Mouse (Mus musculus) liver, embryonic 12.5 days (tissue): ENCODE measurements around the gene Taok1. TPM values are rescaled to one million over a fixed set of nuclear protein-coding genes. Genes with fewer than 3 reads are reported as not detected.

Experiments
- ATAC-seq: fragments of 200-750 bp; cut with Nextera tagmentation; 2 replicates; pipeline ENCODE4 v1.8.0; 2017; ENCODE audit warnings: moderate number of reproducible peaks, mild to moderate bottlenecking, moderate library complexity
- H3K27ac ChIP-seq: fragments of 300-500 bp; sonication (generic); 2 replicates; pipeline ENCODE4 v1.5.1; 2016; ENCODE audit warnings: mild to moderate bottlenecking
- H3K27me3 ChIP-seq: fragments of 300-500 bp; sonication (generic); replicated peaks from 2 replicates; pipeline ENCODE4 v1.6.1; 2016; ENCODE audit warnings: mild to moderate bottlenecking, moderate library complexity
- H3K36me3 ChIP-seq: fragments of 300-500 bp; sonication (generic); 2 replicates; pipeline ENCODE4 v1.6.1; 2016; ENCODE audit warnings: mild to moderate bottlenecking, moderate library complexity
- H3K4me1 ChIP-seq: fragments of 300-500 bp; sonication (generic); 2 replicates; pipeline ENCODE4 v1.6.1; 2016
- H3K4me2 ChIP-seq: fragments of 300-500 bp; sonication (generic); 2 replicates; pipeline ENCODE4 v1.6.1; 2016; ENCODE audit warnings: mild to moderate bottlenecking, moderate library complexity
- H3K4me3 ChIP-seq: fragments of 300-500 bp; sonication (generic); 2 replicates; pipeline ENCODE4 v1.5.1; 2016; ENCODE audit warnings: mild to moderate bottlenecking, moderate library complexity
- H3K9ac ChIP-seq: fragments of 300-500 bp; sonication (generic); 2 replicates; pipeline ENCODE4 v1.6.1; 2016; ENCODE audit warnings: mild to moderate bottlenecking, moderate library complexity
- H3K9me3 ChIP-seq: fragments of 300-500 bp; sonication (generic); replicated peaks from 2 replicates; pipeline ENCODE4 v1.6.1; 2016; ENCODE audit warnings: mild to moderate bottlenecking, moderate library complexity
- WGBS: fragments of 180-500 bp; shearing (Covaris S2); methylation state at CpG from one replicate; pipeline ENCODE4 v1.1.7; 2016; ENCODE audit not compliant: insufficient replicate concordance; 5-methylcytosine and 5-hydroxymethylcytosine counted together
- polyA plus RNA-seq: library from polyadenylated mRNA; unstranded; fragments of >200 nt; fragmentation: Nextera tagmentation; extraction: Ambion mirVana; gene quantifications from 2 replicates; pipeline ENCODE4 v1.2.1, GENCODE M21; 2016

Taok1 gene
- polyA plus RNA-seq, 1 experiment from 2014 or later, result 6.1 TPM

DNA sequence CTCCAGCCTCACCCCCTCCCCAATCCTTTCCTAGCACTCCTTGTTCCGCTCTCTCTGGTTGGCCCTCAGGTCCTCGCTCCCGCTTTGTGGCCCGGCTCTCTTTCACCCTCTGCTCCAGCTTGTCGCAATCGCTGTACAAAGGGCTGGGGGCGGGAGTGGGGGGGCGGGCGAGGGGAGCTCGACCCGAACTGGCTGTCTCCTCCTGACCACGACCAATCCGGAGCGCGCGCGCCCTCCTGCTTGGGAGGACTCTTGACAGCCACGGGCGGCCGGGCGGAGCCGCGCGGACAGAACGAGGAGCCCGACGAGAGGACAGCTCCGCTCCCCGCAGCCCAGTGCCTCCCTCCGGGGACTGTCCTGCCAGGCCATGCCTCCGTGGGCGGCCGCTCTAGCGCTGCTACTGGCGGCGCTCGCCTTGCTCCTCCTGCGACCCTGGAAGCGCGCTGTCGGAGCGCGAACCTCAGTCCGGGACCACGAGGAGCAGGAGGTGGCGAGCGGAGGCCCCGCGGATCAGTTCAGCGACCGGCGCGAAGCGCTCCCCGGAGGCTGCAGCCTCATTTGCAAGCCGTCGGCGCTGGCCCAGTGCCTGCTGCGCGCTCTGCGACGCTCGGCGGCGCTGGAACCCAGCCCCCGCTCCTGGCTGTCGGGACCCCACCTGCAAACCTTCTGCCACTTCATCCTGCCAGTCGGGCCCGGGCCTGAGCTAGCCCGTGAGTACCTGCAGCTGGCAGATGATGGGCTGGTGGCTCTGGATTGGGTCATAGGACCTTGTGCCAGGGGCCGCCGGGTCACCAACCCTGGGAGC is 92.6 kb downstream of the Taok1 start, which contains the start of gene Abhd15:
TSS of gene Abhd15 (plus strand) at position 290 of the 805 bp plus-strand sequence.
- peak; percentile 51 for ATAC-seq
- Histone ChIP-seq H3K4me1 (peaks cover 62% of the 10 kb centered on the region), H3K9me3 (no peaks in the 10 kb centered on the region), H3K36me3 (no peaks in the 10 kb centered on the region), H3K4me3 (peak within 1 kb of the TSS; percentile 72), H3K4me2 (peak within 1 kb of the TSS; percentile 97), H3K9ac (peak within 1 kb of the TSS; percentile 74), H3K27ac (peak within 1 kb of the TSS; percentile 69), H3K27me3 (peaks cover 55% of the 10 kb centered on the region)
- under 1% methylated on average over 72 of the region's 72 CpGs for WGBS

GRCm38 (mm10) chr11:77514281-77514831 is 93.3 kb downstream of the Taok1 start:
- H3K4me3 ChIP-seq, result peak overlapping the region; percentile 72
- H3K9me3 ChIP-seq, result no peaks in the 10 kb centered on the region
- H3K4me1 ChIP-seq, result peaks cover 56% of the 10 kb centered on the region
- H3K9ac ChIP-seq, result peak overlapping the region; percentile 67
- peak overlapping the region; percentile 97 for H3K4me2 ChIP-seq
- peaks cover 53% of the 10 kb centered on the region for H3K27me3 ChIP-seq
- WGBS, result 3% methylated on average over 19 of the region's 19 CpGs
- no peaks in the 10 kb centered on the region for H3K36me3 ChIP-seq
- H3K27ac ChIP-seq, result peak overlapping the region; percentile 69
- ATAC-seq, result peak; percentile 53

DNA sequence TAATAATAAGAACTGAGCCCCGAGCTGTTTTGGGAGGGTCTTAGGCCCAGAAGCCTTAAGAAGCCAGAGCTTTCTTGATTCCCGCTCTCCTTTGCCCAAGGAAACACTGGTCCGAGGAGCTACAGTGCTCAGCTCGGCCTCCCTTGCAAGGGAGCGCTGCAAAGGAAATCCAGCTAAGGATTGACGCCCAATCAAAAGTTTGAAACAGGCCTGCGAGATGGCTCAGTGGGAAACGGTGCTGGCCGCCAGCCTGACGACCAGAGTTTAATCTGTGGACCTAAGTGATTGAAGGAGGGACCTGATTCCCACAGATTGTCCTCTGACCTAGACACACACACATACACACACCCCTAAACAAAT is 93.8 kb downstream of the Taok1 start:
- Histone ChIP-seq H3K4me2 (peak overlapping the region; percentile 97), H3K36me3 (no peaks in the 10 kb centered on the region), H3K9me3 (no peaks in the 10 kb centered on the region), H3K9ac (peak overlapping the region; percentile 74), H3K4me1 (peaks cover 54% of the 10 kb centered on the region), H3K4me3 (peak overlapping the region; percentile 72), H3K27ac (peak overlapping the region; percentile 50), H3K27me3 (peaks cover 47% of the 10 kb centered on the region)
- no peak for ATAC-seq
- WGBS, result 10% methylated on average over 10 of the region's 10 CpGs

DNA sequence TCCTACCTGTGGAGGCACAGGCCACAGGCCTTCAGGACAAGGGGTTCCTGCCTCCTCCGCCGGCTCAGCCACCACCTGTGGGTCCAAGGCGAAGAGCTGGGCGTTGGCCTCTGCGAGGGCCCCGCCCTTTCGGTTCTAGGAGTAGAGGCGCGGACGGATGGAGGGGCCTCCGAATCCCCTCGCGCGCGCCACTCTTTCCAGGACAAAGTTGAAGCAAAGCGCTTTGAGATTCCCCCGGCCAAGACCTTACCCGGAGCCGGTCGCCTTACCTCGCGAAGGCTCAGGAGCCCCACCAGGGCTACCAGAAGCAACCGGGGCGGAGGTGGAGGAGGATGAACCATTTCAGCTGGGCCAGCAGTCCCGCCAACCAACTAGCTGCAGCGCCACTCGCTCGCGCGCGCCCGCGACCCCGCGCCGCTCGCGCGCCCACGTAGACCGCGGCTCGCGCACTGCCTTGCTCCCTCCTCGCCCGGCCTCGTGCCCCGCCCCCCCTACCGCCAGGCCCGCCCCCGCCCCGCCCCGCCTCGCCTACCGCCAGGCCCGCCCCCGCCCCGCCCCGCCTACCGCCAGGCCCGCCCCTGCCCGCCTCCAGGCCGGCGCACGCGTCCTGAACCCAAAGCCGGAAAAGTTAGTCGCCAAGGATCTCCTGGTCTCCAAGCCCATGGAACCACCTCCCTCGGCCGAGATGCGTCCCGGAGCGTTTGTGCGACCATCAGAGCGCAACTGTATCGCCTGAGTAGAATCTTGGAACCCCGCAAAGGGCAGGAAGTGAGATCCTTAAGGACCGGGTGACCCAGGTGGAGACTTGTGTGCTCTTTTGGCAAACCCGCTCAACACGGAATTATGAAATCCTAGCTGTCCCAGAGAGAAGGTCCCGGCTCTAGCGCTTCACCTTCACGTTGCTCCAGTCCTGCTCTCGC is 94.5 kb downstream of the Taok1 start:
- peak overlapping the region; percentile 83 for H3K27ac ChIP-seq
- WGBS, result under 1% methylated on average over 65 of the region's 84 CpGs
- peaks cover 53% of the 10 kb centered on the region for H3K4me1 ChIP-seq

GRCm38 (mm10) chr11:77511336-77511735 is 96.3 kb downstream of the Taok1 start:
- H3K4me1 ChIP-seq, result peaks cover 46% of the 10 kb centered on the region
- no peak for ATAC-seq
- no peak overlapping the region for H3K27ac ChIP-seq
- no peak overlapping the region for H3K9ac ChIP-seq
- WGBS, result 69% methylated on average over 5 of the region's 5 CpGs
- peaks cover 23% of the 10 kb centered on the region for H3K27me3 ChIP-seq
- peaks cover 13% of the 10 kb centered on the region for H3K36me3 ChIP-seq
- H3K4me2 ChIP-seq, result no peak overlapping the region
- H3K4me3 ChIP-seq, result no peak overlapping the region
- H3K9me3 ChIP-seq, result no peaks in the 10 kb centered on the region

More for the DNA sequence above, 94.5 kb downstream of the Taok1 start:
- Histone ChIP-seq H3K4me3 (peak overlapping the region; percentile 72), H3K4me2 (peak overlapping the region; percentile 97), H3K36me3 (no peaks in the 10 kb centered on the region), H3K9ac (peak overlapping the region; percentile 74), H3K9me3 (no peaks in the 10 kb centered on the region), H3K27me3 (peaks cover 41% of the 10 kb centered on the region)
- peak; percentile 80 for ATAC-seq

DNA sequence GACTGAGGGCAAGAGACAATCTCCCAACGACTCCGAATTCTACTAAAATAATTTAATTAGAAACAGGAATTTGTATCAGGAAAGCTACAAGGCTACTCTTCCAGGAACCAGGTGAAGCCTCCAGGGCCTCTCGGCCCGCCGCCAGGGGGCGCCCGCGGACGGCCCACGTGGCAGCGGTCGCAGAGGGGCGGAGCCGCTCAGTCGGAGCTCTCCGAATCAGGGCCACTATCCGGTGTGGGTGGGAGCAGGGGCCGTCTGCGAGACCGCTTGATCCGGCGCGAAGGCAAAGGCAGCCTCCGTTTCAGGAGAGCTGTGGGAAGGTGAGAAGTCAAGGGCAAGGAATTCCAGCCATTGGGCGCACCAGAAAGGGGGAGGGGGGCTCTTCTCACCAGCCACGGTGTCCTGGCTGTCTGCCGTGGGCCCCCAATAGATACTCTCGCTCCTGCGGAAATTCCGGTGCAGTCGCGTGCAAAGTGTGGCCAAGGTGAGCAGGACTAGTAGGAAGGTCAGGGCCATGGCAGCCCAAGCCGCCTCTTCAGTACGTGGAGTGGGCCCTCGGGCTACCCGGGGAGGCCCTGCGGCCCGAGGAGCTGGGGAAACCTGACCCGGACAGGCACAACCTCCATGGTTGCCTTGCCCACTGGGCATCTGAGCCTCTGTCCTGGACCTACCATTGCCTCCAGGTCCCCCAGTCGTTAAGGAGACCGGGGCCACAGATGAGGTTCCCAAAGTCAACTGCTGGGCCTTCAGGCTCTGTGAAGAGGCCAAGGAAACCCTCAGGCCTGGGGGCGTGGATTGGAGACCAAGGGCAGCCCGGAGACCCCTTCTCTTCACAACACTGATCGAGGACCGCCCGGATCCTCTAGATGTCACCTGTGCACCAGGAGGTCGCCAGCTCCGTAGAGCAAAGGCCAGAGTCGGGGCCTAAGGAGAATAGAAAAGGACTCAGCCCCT is 99.3 kb downstream of the Taok1 start:
- peak overlapping the region; percentile 37 for H3K4me3 ChIP-seq
- no peaks in the 10 kb centered on the region for H3K9me3 ChIP-seq
- 23% methylated on average over 49 of the region's 49 CpGs for WGBS
- no peak overlapping the region for H3K27ac ChIP-seq
- peaks cover 18% of the 10 kb centered on the region for H3K4me1 ChIP-seq
- ATAC-seq, result peak; percentile 62
- no peaks in the 10 kb centered on the region for H3K27me3 ChIP-seq
- peaks cover 43% of the 10 kb centered on the region for H3K36me3 ChIP-seq
- H3K9ac ChIP-seq, result peak overlapping the region; percentile 55; the same call in 1 of the 2 replicates
- H3K4me2 ChIP-seq, result peak overlapping the region; percentile 73

DNA sequence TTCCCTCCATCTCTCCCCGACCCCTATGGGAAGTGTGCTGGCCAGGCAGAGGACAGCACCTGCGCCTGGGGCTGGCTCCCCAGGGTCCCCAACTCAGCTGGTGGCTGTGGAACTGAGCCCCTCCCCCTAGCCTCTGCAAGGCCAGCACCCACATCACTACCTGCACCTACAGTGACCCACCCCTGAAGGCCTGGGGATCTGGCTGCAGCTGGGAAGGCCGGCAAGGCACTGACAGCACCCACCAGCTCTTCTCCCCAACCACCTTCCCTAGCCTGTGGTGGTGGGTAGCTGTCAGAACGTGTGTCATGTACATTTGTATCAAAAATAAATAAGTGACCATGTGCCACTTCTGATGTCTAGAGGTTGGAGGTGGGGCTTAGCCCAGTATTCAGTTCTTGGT is 100.2 kb downstream of the Taok1 start:
- no peaks in the 10 kb centered on the region for H3K9me3 ChIP-seq
- no peak overlapping the region for H3K4me3 ChIP-seq
- H3K27me3 ChIP-seq, result no peaks in the 10 kb centered on the region
- no peak overlapping the region for H3K4me2 ChIP-seq
- peaks cover 52% of the 10 kb centered on the region for H3K36me3 ChIP-seq
- H3K27ac ChIP-seq, result no peak overlapping the region
- 65% methylated on average over 4 of the region's 4 CpGs for WGBS
- no peak overlapping the region for H3K9ac ChIP-seq
- no peak for ATAC-seq
- H3K4me1 ChIP-seq, result peaks cover 14% of the 10 kb centered on the region

GRCm38 (mm10) chr11:77506941-77507340 is 100.7 kb downstream of the Taok1 start:
- no peak for ATAC-seq
- Histone ChIP-seq H3K4me3 (no peak overlapping the region), H3K27ac (no peak overlapping the region), H3K27me3 (no peaks in the 10 kb centered on the region), H3K9ac (no peak overlapping the region), H3K36me3 (peaks cover 56% of the 10 kb centered on the region), H3K4me2 (no peak overlapping the region), H3K9me3 (no peaks in the 10 kb centered on the region), H3K4me1 (peaks cover 10% of the 10 kb centered on the region)
- WGBS, result 81% methylated on average over 6 of the region's 6 CpGs

DNA sequence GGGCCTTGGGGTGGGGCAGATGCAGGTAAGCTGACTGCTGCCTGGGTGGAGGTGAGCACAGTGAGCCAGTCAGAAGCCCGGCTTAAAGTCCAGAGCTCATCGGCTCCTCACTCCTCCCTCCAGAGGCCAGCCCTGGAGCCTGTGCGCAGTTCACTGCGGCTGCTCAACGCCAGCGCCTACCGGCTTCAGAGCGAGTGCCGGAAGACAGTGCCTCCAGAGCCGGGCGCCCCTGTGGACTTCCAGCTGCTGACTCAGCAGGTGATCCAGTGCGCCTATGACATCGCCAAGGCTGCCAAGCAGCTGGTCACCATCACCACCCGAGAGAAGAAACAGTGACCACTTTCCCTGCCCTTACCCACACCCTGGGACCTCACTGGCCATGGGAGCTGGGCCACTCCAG is 101.3 kb downstream of the Taok1 start:
- Histone ChIP-seq H3K4me2 (no peak overlapping the region), H3K4me3 (no peak overlapping the region), H3K27me3 (no peaks in the 10 kb centered on the region), H3K27ac (no peak overlapping the region), H3K36me3 (peaks cover 58% of the 10 kb centered on the region), H3K9me3 (no peaks in the 10 kb centered on the region), H3K4me1 (peaks cover 11% of the 10 kb centered on the region), H3K9ac (no peak overlapping the region)
- no peak for ATAC-seq
- WGBS, result 88% methylated on average over 14 of the region's 14 CpGs

DNA sequence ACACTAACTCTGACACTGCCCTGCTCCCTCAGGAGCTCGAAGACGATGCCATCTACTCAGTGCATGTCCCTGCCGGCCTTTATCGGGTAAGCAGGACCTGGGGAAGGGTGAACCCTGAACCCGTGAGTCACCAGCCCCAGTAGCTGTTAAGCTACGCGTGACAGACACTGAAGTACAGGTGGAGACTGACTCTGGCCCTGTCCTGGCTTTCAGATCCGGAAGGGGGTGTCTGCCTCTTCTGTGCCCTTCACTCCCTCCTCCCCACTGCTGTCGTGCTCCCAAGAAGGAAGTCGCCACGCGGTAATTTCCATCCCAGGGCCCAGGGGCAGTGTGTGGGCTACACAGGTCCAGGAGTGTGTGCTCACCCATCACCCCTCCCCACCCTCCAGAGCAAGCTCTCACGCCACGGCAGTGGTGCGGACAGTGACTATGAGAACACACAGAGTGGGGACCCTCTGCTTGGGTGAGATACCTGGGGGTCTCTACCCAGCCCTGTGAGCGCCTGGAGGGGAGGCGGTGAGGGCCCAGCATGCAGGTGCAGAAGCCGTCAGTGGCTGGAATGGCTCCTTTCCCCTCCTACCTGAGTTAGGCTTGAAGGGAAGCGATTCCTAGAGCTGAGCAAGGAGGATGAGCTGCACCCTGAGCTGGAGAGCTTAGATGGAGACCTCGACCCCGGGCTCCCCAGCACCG is 102.2 kb downstream of the Taok1 start:
- H3K9ac ChIP-seq, result no peak overlapping the region
- H3K4me3 ChIP-seq, result no peak overlapping the region
- H3K4me2 ChIP-seq, result no peak overlapping the region
- H3K9me3 ChIP-seq, result no peaks in the 10 kb centered on the region
- H3K4me1 ChIP-seq, result peaks cover 15% of the 10 kb centered on the region
- no peaks in the 10 kb centered on the region for H3K27me3 ChIP-seq
- no peak for ATAC-seq
- WGBS, result 86% methylated on average over 22 of the region's 22 CpGs
- H3K36me3 ChIP-seq, result peaks cover 66% of the 10 kb centered on the region
- H3K27ac ChIP-seq, result no peak overlapping the region
